Mouse (Mus musculus) neutrophil, adult 5-6 weeks (primary cell): Measurements from ENCODE around the gene Ctns. TPM values are rescaled to one million over a fixed set of nuclear protein-coding genes. Genes with fewer than 3 reads are reported as not detected.
A peak's percentile ranks its signal among the peaks of the same experiment; 100 is the strongest.

Experiments used
- ATAC-seq: fragments of 151-379, 151-347 bp; 2 replicates; pipeline ENCODE4 v1.8.0; 2017; ENCODE audit warnings: mild to moderate bottlenecking, moderate TSS enrichment; ENCODE audit not compliant: insufficient number of reproducible peaks, poor library complexity, low FRiP score, severe bottlenecking; ENCODE audit errors: extremely low read depth
- total RNA-seq: library from RNA; stranded (forward); fragments of 200-1000 nt; gene quantifications from 2 replicates; pipeline ENCODE4 v1.2.3, GENCODE M21; 2017

The Ctns gene
- total RNA-seq, 1 experiment from 2014 or later = 19.0 TPM

- ATAC-seq = peak; percentile 95
Observed at GRCm38 (mm10) chr11:73199230-73199712, 429 bp upstream of the Ctns start, which contains the start of gene Shpk. Shpk (plus strand) TSS chr11:73199460.

GRCm38 (mm10) chr11:73198190-73198589 is 652 bp downstream of the Ctns start:
- ATAC-seq = no peak

DNA sequence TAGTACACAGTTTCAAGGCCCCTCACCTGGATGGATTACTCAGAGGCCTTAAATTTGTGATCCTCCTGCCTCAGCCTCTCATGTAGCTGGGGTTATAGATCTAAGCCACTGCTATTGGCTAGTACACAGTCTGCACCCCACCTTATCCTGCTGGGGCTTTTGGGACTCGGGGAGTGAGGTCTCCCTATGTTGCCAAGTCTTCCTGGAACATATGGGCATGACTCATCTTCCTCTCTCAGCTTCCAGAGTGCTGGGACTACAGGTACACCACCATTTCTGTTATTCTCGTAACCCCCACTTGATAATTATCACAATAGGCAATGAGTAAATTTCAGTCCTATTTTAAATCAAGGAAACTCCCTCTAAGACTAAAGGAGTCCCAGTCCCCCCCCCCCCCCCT is 4.4 kb downstream of the Ctns start:
- ATAC-seq = no peak

DNA sequence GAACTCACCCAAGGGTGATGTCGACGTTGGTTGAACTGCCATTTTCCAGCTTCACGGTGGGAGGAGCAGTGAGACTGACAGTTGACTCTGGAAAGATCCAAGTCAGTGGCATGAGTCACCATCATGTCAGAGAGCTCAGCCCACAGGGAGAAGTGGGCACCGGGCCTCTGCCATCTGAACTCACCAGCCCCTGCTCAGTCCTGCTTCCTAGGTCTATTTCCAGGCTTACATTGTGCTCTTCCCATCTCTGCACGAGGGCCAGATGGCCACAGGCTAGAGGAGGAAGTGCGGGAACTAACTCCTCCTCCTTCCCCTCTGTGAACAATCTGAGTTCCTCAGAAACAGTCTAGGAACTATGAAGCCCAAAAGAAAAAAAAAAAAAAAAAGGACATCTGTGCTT is 5.8 kb downstream of the Ctns start:
- peak; percentile 24; the same call in 1 of the 2 replicates for ATAC-seq

DNA sequence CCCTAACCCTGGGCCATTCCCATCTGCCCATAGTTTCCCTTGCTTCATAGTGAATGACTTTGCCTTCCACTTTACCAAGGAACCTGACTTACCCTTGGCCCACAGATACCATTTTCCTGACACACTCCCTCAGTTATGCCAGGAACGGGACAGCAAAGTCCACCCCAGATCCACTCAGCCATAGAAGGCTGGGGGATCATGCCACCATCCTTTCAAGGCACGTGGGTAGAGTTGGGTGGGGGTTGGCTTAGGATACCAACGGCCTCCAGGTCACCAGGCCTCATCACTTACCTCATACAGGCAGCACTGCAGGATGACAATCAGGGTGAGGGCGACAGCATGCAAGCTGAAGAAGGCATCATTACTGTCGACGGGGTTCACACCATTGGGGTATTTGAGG is 11.6 kb downstream of the Ctns start:
- ATAC-seq = no peak

- no peak for ATAC-seq
Observed at GRCm38 (mm10) chr11:73185872-73186615, 12.8 kb downstream of the Ctns start.

- no peak for ATAC-seq
Observed at GRCm38 (mm10) chr11:73177895-73178294, 20.9 kb downstream of the Ctns start.

DNA sequence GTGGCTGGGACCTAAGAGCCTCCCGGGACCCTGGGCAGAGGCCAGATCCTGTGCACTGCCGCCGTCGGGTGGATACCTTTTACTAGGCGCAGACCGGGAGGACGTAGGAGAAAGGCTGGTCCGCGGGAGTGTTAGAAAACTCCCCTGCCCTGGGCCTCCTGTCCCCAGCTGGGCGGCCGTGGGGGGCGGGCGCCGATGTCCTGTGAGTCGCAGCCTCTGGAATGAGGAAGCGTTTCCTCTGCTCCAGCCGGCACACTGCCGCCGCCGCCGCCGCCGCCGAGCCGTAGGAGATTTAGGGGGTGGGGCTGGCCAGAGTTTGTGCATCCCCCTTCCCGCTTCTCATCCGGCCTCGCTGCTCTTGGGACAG is 21.4 kb downstream of the Ctns start:
- ATAC-seq = no peak

DNA sequence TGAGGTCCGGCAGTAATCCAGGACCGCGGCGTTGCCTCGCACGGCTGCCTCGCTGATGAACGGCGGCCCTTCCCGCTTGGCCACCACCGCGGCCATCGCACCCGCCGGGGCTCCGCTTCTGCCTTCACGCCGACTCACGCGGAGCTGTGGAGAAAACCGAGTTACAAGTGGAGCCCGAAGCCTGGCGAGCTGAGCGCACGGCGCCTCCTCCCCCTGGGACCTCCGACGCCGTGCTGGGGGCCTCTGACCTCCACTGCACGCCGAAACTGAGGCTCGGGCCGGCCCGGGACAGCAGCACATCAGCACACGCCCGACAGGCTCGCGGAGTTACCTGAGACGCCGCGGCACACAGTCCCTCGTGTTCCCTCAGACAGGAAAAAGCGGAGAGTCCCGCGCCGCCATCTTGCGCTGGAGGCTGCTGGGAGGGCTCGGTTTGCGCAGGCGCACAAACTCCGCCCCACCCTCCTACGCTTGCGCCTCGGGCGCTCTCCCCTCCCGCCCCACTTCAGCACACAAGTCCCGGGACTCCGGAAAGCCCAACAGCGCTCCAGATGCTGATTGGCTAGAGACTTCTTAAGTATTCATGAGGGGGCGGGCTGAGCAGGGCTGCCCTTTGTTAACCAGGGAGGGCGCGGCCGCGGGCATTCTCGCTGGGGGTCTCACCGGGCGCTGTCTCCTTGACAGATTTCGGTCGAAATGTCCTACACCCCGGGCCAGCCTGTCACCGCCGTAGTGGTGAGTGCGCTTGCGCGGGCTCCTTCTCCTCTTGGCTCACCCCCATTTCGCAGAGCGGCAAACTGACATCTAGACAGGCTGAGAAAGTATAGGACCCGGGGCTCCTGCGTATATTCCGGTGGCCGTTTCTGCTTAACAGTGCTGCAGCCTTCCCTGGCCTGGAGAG is 22.0 kb downstream of the Ctns start, which contains the start of the genes Emc6 and Tax1bp3:
Gene Emc6 (minus strand): TSS at position 430 of the 901 bp plus-strand sequence.
Gene Tax1bp3 (plus strand): TSS at position 476 of the 901 bp plus-strand sequence.
- ATAC-seq = peak; percentile 96

DNA sequence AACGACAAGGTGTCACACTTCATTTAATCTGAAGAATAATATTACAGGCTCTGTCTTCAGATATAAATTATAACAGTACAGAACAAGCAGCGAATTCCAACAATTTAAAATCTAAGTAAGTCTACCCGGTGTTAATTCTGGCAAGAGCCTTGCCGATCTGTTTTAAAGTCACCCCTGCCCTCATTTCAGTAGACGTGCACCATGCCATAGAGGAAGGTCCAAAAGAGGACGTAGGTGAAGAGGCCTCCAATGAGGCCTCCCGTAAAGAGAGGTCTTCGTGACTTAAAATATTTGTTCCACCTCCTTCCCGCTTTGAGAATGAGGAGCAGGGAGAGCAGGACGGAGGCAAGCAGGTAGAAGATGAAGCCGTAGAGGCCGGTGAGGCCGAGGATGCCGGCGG is 22.7 kb downstream of the Ctns start:
- ATAC-seq = no peak

GRCm38 (mm10) chr11:73175612-73176011 is 23.2 kb downstream of the Ctns start:
- ATAC-seq = no peak

GRCm38 (mm10) chr11:73172186-73172585 is 26.7 kb downstream of the Ctns start:
- no peak for ATAC-seq

- ATAC-seq = 0 out of 2 replicates have a peak, but pooled peaks have one; percentile 38
Observed at GRCm38 (mm10) chr11:73169231-73169630, 29.6 kb downstream of the Ctns start.

GRCm38 (mm10) chr11:73168576-73168975 is 30.3 kb downstream of the Ctns start:
- no peak for ATAC-seq

DNA sequence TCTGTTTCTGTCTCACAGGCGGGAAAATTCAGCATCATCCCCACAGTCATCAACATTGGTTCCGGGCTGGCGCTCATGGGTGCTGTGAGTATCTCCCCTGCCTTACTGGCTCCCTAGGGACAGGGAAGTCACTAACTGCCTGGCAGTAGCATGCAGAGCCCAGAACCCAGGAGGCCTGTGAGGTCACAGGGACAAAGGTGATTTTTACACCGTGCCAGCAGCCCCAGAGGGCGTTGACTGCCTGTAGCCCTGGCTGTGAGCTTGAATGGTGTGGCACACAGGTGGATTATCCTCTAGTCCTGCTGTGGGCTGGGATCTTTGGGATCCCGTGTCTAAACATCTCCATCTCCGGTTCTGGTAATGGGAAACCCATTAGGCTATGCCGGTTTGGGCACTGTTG is 30.8 kb downstream of the Ctns start:
- ATAC-seq = no peak

- no peak for ATAC-seq
Observed at GRCm38 (mm10) chr11:73162284-73162683, 36.6 kb downstream of the Ctns start.

DNA sequence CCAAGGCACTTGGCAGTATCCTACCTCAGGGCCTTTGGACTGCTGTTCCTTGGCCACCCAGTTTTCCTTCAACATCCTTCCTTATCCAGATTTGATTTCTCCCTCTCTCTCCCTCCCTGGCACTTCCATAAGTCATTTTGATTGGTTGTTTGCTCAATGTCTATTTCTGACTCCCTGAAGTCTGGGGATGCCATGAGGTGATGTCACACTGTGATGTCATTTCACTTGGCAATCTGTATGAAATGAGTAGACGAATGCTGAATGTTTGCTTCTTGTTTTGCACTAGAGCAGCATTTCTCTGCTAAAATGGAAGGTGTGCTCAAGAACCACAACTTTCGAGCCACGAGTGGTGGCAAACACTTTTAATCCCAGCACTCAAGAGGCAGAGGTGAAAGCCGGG is 37.2 kb downstream of the Ctns start:
- no peak for ATAC-seq

GRCm38 (mm10) chr11:73160811-73161200 is 38.0 kb downstream of the Ctns start:
- no peak for ATAC-seq

- no peak for ATAC-seq
Observed at GRCm38 (mm10) chr11:73159957-73160810, 38.7 kb downstream of the Ctns start, which contains the start of gene P2rx5. P2rx5 (plus strand) TSS chr11:73160421.
